Mouse (Mus musculus) G1E (cell line): Measurements from ENCODE around the gene Adprhl1.

Source experiments
- CTCF ChIP-seq: IDR thresholded peaks from 2 replicates; pipeline ENCODE4 v1.5.1; 2012; ENCODE audit warnings: low read depth, low read length, inconsistent platforms, mixed read lengths
- POLR2AphosphoS5 ChIP-seq: IDR thresholded peaks from 2 replicates; pipeline ENCODE4 v1.6.1; 2012; ENCODE audit warnings: low read depth, low read length, inconsistent platforms; ENCODE audit not compliant: insufficient replicate concordance

DNA sequence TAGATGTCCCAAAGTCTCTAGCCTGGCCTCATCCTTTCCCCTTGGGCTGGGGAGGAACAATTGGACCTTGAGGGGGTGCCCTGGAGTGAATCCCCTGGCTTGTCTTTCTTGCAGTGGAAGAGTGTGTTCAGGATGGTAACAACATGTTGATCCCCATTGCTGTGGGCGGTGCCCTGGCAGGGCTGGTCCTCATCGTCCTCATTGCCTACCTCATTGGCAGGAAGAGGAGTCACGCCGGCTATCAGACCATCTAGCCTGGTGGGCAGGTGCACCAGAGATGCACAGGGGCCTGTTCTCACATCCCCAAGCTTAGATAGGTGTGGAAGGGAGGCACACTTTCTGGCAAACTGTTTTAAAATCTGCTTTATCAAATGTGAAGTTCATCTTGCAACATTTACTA is 79.7 kb downstream of the Adprhl1 start:
- TF ChIP-seq CTCF (no peak), POLR2AphosphoS5 (no peak)
